Comparison of ENCODE assay signal across 9 mouse cellular contexts in the genomic region with DNA sequence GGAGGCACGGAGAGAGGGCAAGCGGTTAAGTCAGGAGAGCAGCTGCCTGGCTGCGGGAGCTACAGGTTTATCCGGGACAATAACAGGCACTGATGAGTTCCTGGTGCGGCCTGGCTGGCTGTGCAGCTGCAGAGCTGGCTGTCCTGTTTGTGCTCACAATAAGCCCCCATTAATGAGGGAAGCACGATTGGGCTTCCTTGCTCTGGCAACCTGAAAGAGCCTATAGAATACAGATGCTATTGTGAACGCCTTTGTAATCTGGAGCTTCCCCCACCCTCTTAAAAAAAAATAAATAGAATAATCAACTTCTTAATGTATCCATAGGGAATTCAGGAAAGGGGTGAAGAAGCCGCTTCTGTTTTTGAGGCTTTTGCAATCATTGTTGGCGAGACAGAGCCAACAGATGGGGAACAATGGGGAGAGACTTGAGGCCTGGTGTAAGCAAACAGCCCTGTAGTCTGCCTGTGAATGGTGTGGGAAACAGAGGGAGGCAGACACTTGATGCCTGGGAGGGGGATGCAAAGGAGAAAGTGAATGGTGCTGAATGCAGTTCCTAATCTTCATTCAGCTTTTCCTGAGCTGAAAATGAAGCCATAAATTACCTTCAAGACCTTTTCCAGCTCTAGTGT. TPM values are rescaled to one million over a fixed set of nuclear protein-coding genes. Genes with fewer than 3 reads are reported as not detected.
DNase-seq lines count a peak whose midpoint lies in the region; ATAC-seq and TF ChIP-seq lines count a peak whose summit lies in the region.
"Had no signal": no experiment of that assay in that cellular context is flagged by ENCODE, and none has a peak within 500 bp of the region (broad histone marks: within the 10 kb centered on the region; RNA-seq: fewer than 3 reads in every experiment).

No protein-coding gene starts in this region.

- DNase-seq in embryo, embryonic 9.5 days (ENCODE audit: extremely low spot score) = peak; percentile 64
- DNase-seq in hindbrain, embryonic 10.5 days (ENCODE audit: low spot score) = peak; percentile 81
- DNase-seq in midbrain, embryonic 14.5 days = peak; percentile 74
- no peak for DNase-seq in right cerebral cortex, postnatal 4 days
- no peak for DNase-seq in layer of hippocampus, postnatal 36 days
- DNase-seq in left cerebral cortex, adult 2 months (ENCODE audit: extremely low spot score in 1 of 2, low spot score in 2 of 2) = no peak

- TF ChIP-seq CTCF in intestine, postnatal 0 days (IDR thresholded peaks at IDR 0.05; ENCODE audit: low read depth) = no peak
- no peak for TF ChIP-seq CTCF in left cerebral cortex, adult 2 months (IDR thresholded peaks at IDR 0.05)

- intact Hi-C loops in left cerebral cortex, adult 2 months (cut with DNase I) = loop anchor here (5.0 to 10.0 kb wide), 7 partner anchors 223 to 1873 kb away; a partner anchor contains a TSS

- H3K9ac ChIP-seq in intestine, embryonic 15.5 days = no peak overlapping the region
- no peak overlapping the region for H3K9ac ChIP-seq in intestine, postnatal 0 days (ENCODE audit: low read depth, low read length)
- no peak overlapping the region; the same call in 1 of the 2 replicates for H3K9ac ChIP-seq in midbrain, embryonic 14.5 days (replicated peaks; ENCODE audit: low read length)

- peak overlapping the region; percentile 45 for H3K4me2 ChIP-seq in intestine, embryonic 15.5 days (replicated peaks)
- no peak overlapping the region for H3K4me2 ChIP-seq in intestine, postnatal 0 days (replicated peaks; ENCODE audit: low read depth)
- H3K4me2 ChIP-seq in midbrain, embryonic 14.5 days (ENCODE audit: low read length) = peak overlapping the region; percentile 46

- ATAC-seq in intestine, embryonic 15.5 days = no peak
- no peak for ATAC-seq in intestine, postnatal 0 days
- ATAC-seq in midbrain, embryonic 14.5 days (ENCODE audit: low FRiP score, low TSS enrichment) = peak; percentile 66

- no peaks in the 10 kb centered on the region; the same call in 1 of the 2 replicates for H3K27me3 ChIP-seq in intestine, embryonic 15.5 days (replicated peaks)
- H3K27me3 ChIP-seq in intestine, postnatal 0 days (replicated peaks; ENCODE audit: control insufficient read depth, insufficient read depth, low read length) = no peaks in the 10 kb centered on the region
- no peaks in the 10 kb centered on the region for H3K27me3 ChIP-seq in hindbrain, embryonic 10.5 days (ENCODE audit: insufficient read depth, poor library complexity, severe bottlenecking)
- no peaks in the 10 kb centered on the region for H3K27me3 ChIP-seq in midbrain, embryonic 14.5 days (ENCODE audit: control insufficient read depth, insufficient read depth, low read length)

- no peak overlapping the region for H3K4me3 ChIP-seq in intestine, embryonic 15.5 days (replicated peaks)
- H3K4me3 ChIP-seq in intestine, postnatal 0 days (ENCODE audit: low read depth, low read length) = no peak overlapping the region
- peak overlapping the region; percentile 32 for H3K4me3 ChIP-seq in hindbrain, embryonic 10.5 days
- 0 out of 2 replicates have a peak overlapping the region, but pooled peaks have one; percentile 7 for H3K4me3 ChIP-seq in midbrain, embryonic 14.5 days (replicated peaks; ENCODE audit: low read depth, low read length)
- H3K4me3 ChIP-seq in left cerebral cortex, adult 2 months = no peak overlapping the region
- H3K4me3 ChIP-seq: megakaryocyte, embryonic 14.5 days had no signal

- H3K9me3 ChIP-seq in intestine, embryonic 15.5 days = no peaks in the 10 kb centered on the region
- H3K9me3 ChIP-seq in intestine, postnatal 0 days (ENCODE audit: control insufficient read depth) = no peaks in the 10 kb centered on the region
- H3K9me3 ChIP-seq in hindbrain, embryonic 10.5 days = no peaks in the 10 kb centered on the region
- no peaks in the 10 kb centered on the region for H3K9me3 ChIP-seq in midbrain, embryonic 14.5 days (ENCODE audit: control insufficient read depth, low read length)
- H3K9me3 ChIP-seq: megakaryocyte, embryonic 14.5 days had no signal

- no peaks in the 10 kb centered on the region for H3K36me3 ChIP-seq in intestine, embryonic 15.5 days
- H3K36me3 ChIP-seq in intestine, postnatal 0 days (ENCODE audit: control insufficient read depth, insufficient read depth) = no peaks in the 10 kb centered on the region
- no peaks in the 10 kb centered on the region for H3K36me3 ChIP-seq in hindbrain, embryonic 10.5 days
- no peaks in the 10 kb centered on the region for H3K36me3 ChIP-seq in midbrain, embryonic 14.5 days (ENCODE audit: control insufficient read depth, insufficient read depth, low read length)

- H3K27ac ChIP-seq in intestine, embryonic 15.5 days = peak overlapping the region; percentile 36; the same call in 1 of the 2 replicates
- H3K27ac ChIP-seq in intestine, postnatal 0 days (ENCODE audit: low read depth, low read length) = no peak overlapping the region
- peak overlapping the region; percentile 93 for H3K27ac ChIP-seq in hindbrain, embryonic 10.5 days
- peak overlapping the region; percentile 82 for H3K27ac ChIP-seq in midbrain, embryonic 14.5 days (replicated peaks; ENCODE audit: low read depth, low read length)
- H3K27ac ChIP-seq in left cerebral cortex, adult 2 months = no peak overlapping the region

- WGBS in intestine, embryonic 15.5 days = 39% methylated on average over 9 of the region's 9 CpGs
- WGBS in intestine, postnatal 0 days = 43% methylated on average over 9 of the region's 9 CpGs
- WGBS in hindbrain, embryonic 10.5 days = 4% methylated on average over 9 of the region's 9 CpGs
- WGBS in midbrain, embryonic 14.5 days = 2% methylated on average over 9 of the region's 9 CpGs

- H3K4me1 ChIP-seq in intestine, embryonic 15.5 days (replicated peaks) = peaks cover 24% of the 10 kb centered on the region
- peaks cover 5% of the 10 kb centered on the region; the same call in 1 of the 2 replicates for H3K4me1 ChIP-seq in intestine, postnatal 0 days (replicated peaks; ENCODE audit: control insufficient read depth, insufficient read depth, low read length)
- H3K4me1 ChIP-seq in hindbrain, embryonic 10.5 days (replicated peaks) = peaks cover 65% of the 10 kb centered on the region
- H3K4me1 ChIP-seq in midbrain, embryonic 14.5 days (ENCODE audit: control insufficient read depth, insufficient read depth, low read length) = peaks cover 45% of the 10 kb centered on the region

RNA-seq across cellular contexts. Expression of a gene that starts 2.4 kb away (rescaled TPM):
- polyA plus RNA-seq in intestine, embryonic 15.5 days (2015; fragmentation: Nextera tagmentation; extraction: Ambion mirVana) = 15.6 and 18.8 TPM in 2 replicates
- polyA plus RNA-seq in intestine, postnatal 0 days (2015; fragmentation: Nextera tagmentation; extraction: Ambion mirVana) = 1.3 and 1.8 TPM in 2 replicates
- 22.0 and 24.3 TPM in 2 replicates for polyA plus RNA-seq in hindbrain, embryonic 10.5 days (2016; fragmentation: Nextera tagmentation; extraction: Ambion mirVana)
- 13.6 and 13.8 TPM in 2 replicates for polyA plus RNA-seq in midbrain, embryonic 14.5 days (2014; fragmentation: Nextera tagmentation; extraction: Ambion mirVana)
- under 1 TPM; 0.50 to 0.71 TPM for total RNA-seq in layer of hippocampus, postnatal 36 days (2021)
- 1 to 10 TPM in 1 of 2 experiments, under 1 TPM in 1; 0.25 to 1.1 TPM for total RNA-seq in left cerebral cortex, adult 2 months (2021)

Comparison
In these comparisons a context has a peak if more than half of its experiments do, and no peak if none do; other contexts are left out.
1. H3K27ac ChIP-seq: peak in intestine, embryonic 15.5 days (single experiment), hindbrain, embryonic 10.5 days (single experiment) and midbrain, embryonic 14.5 days (single experiment); none in intestine, postnatal 0 days (single experiment) and left cerebral cortex, adult 2 months (single experiment).
2. H3K4me3 ChIP-seq: peak in hindbrain, embryonic 10.5 days (single experiment) and midbrain, embryonic 14.5 days (single experiment); none in intestine, embryonic 15.5 days (single experiment), intestine, postnatal 0 days (single experiment) and left cerebral cortex, adult 2 months (single experiment).
3. DNase-seq: peak in embryo, embryonic 9.5 days (single experiment), hindbrain, embryonic 10.5 days (single experiment) and midbrain, embryonic 14.5 days (single experiment); none in right cerebral cortex, postnatal 4 days (single experiment), layer of hippocampus, postnatal 36 days (0 of 2) and left cerebral cortex, adult 2 months (0 of 2).